Mouse (Mus musculus) cerebellum, postnatal 14 days (tissue): Measurements from ENCODE around the gene Edem2.
A peak's percentile ranks its signal among the peaks of the same experiment; 100 is the strongest.
"Not testable (repeated sequence)": the region's sequence is repeated elsewhere in the genome, so short reads cannot be mapped to it uniquely, and the experiment has no call there.

Experiments
- DNase-seq, 2 experiments: peaks; one replicate each; pipeline ENCODE4 v3.0.0; 2021; ENCODE audit warnings: mixed read lengths in 2 of 2

The Edem2 gene

DNA sequence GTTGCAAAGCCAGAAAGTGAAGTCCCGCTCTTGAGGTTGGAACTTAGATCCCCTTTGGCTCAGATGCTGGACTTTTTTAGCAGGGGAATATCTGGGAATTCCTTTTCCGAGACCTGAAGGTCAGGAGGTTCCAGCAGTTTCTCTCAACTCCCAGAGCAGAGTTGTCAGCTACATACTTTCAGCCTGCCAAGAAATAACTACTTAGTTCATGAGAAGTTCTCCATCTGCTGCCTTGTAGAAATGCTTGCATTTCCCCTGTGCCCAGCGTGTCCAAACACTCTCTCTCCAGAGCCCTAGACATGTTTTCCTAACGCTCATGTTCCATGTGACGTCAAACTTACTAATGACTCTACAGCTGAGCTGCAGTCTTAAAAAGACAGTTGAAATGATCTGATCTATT, 5.8 kb upstream of the Edem2 start:
- no peak for DNase-seq

- DNase-seq, result peak in 1 of 2 experiments; percentile 5
These were observed 533 bp downstream of the Edem2 start for GRCm38 (mm10) chr2:155728742-155729141.

GRCm38 (mm10) chr2:155727764-155728395, 1.4 kb downstream of the Edem2 start:
- no peak for DNase-seq

DNA sequence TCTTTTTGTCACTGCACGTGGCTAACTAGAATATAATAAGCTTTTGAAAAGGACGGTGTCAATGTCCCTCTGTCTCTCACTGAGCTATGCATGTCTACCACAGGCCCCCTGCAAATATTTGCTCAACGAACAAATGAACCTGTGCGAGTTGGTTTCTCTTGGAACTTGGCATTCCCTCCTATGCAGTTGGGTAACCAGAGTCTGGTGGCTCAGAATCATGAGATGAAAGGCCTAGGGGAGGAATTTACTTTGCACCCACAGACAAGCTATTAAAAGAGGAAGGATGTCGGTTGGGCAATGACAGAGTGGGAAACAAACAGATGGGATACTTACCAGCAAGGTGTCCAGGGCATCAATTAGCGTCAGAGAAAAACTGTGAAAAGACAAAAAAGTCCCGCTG, 3.0 kb downstream of the Edem2 start:
- DNase-seq, result no peak

GRCm38 (mm10) chr2:155724526-155724925, 4.7 kb downstream of the Edem2 start:
- no peak for DNase-seq

GRCm38 (mm10) chr2:155724036-155724435, 5.2 kb downstream of the Edem2 start:
- no peak for DNase-seq

GRCm38 (mm10) chr2:155720585-155720984, 8.7 kb downstream of the Edem2 start:
- no peak for DNase-seq

DNA sequence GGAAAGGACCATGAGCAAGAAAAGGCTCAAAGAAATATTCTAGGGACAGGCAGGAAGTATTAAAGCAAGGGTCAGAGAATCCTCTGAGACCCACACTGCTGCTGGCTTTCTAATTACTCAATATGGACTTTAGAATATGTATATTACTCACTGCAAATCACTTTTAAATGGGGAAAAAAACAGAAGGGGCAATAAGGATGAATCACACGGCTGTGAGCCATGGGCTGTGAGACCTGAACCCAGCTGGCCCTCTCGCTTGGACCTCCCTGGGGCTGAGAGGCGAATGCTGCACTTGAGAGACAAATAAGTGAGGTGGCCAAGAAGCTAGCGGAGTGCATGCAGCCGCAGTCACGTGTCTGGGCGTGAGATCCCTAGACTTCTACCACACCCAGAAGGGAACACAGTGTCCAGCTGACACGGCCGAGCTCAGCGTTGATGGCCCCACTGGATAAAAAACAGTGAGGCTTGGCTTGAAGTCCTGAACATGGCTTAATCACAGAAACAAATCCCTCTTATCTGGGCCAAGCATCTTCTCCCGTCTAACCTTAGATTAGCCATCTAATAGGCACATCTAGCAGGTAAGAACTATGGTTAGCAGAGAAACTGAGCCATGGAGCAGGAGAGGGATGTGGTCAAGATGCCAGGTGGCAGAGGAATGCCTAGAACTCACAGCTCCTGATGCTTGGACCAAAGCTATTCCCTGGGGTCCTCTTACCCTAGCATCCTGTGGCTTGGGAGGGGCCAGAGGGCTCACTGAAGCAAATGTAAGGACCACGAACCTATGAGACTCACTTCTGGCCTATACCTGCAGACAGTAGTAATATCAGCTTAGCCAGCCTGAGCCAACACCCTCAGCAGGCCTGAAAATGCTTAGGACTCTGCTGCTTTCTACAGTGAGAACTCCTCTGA, 11.9 kb downstream of the Edem2 start:
- no peak for DNase-seq

DNA sequence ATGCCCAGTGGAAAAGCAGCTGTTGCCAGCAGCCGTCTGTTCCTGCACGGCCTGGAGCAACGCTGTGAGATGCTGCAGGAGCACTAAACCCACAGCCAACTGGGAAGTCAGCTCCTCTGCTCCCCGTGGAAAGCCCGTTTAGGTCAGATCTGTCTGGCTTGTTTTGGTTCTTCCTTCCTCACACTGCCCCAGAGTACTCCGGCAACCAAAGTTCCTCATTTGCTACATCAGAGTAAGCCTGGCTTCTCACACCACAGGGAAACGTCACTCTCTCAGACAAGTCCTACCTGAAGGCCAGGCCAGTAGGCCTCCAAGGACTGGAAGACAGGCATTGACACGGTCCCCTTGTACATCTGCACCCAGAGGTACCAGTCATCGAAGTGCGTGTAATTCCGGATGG, 18.7 kb downstream of the Edem2 start:
- no peak for DNase-seq

GRCm38 (mm10) chr2:155707251-155707650, 22.0 kb downstream of the Edem2 start:
- peak in 1 of 2 experiments; percentile 32 for DNase-seq

- no peak for DNase-seq
These were observed 25.6 kb downstream of the Edem2 start for GRCm38 (mm10) chr2:155703630-155704029.

GRCm38 (mm10) chr2:155701399-155701919, 27.8 kb downstream of the Edem2 start:
- DNase-seq, result no peak

GRCm38 (mm10) chr2:155698443-155698842, 30.8 kb downstream of the Edem2 start:
- not testable (repeated sequence) for DNase-seq

GRCm38 (mm10) chr2:155696851-155697250, 32.4 kb downstream of the Edem2 start:
- DNase-seq, result no peak

DNA sequence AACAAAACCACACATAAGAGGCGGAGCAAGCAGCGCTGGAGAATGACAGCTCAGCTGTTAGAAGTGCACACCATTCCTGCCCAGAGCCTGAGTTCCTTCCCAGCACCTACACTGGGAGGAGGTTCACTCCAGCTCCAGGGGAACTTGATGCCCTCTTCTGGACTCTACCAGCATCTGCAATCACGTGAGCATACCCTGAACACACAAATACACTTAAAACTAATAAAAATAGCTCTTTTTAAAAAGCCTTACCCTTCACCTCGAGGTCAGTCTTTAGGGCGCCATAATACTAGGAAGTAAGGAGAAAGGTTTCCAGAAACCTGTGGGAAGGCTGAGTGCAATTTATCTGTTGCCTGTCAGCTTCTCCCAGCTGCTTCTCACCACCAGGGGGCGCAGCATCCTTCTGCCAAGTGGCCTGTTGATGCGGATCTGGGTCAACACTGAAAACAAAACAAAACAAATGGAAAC, 33.1 kb downstream of the Edem2 start:
- peak; percentile 96 to 99 for DNase-seq

GRCm38 (mm10) chr2:155695316-155695715, 34.0 kb downstream of the Edem2 start:
- DNase-seq, result no peak

DNA sequence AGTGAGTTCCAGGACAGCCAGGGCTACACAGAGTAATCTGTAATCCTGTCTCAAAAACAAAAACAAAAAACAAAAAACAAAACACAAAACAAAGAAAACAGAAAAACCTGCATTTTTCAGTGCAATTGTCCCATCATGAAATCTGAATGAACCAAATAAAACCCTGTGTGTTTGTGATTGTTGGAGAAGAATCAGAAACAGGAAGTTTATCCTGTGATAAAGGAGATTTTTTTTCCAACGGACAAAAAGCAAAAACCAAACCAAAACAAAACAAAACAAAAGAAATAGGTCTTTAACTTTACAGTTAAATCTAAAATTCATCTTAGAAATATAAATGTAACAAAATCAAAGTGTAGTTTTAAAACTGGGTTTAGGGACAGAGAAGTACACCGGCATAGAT, 34.7 kb downstream of the Edem2 start:
- DNase-seq, result no peak

- DNase-seq, result no peak
These were observed 36.1 kb downstream of the Edem2 start for GRCm38 (mm10) chr2:155693136-155693535.

DNA sequence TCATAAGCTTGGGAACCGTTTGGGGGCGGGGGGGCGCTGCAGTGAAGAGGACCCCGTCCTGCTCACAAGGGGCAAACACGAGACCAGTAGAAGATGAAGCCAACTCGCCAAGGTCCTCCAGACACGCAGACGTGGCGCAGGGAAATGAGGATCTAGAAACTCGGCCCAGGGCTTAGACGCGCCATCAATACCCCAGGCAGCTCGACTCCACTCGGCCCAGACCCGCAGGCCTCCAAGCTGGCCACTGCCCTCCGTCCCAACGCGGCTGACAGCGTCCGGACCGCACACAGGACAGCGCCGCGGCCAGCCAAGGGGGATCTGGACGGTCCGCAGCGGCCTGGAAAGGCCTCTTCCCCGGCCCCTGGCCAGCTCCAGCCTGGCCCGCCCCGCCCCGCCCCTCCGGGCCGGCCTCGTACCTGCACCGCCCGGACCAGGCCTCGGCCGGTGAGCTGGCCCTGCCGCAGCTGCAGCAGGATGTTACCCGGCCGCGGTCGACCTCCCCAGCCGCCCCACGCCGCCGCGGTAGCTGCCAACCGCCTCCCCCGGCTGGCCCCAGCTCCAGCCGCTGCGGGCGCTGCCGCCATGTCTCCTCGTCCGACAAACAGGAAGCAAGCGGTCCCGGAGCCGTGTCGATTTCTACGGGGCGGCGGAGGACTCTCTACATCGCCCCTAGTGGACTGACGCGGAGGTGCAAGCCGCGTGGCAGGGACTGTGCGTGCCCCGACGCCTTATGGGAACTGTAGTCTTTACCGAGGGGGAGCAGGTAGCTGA, 37.4 kb downstream of the Edem2 start, which contains the start of gene Trpc4ap:
Trpc4ap (minus strand) TSS at position 662 of the 771 bp plus-strand sequence.
- DNase-seq, result peak; percentile 99

DNA sequence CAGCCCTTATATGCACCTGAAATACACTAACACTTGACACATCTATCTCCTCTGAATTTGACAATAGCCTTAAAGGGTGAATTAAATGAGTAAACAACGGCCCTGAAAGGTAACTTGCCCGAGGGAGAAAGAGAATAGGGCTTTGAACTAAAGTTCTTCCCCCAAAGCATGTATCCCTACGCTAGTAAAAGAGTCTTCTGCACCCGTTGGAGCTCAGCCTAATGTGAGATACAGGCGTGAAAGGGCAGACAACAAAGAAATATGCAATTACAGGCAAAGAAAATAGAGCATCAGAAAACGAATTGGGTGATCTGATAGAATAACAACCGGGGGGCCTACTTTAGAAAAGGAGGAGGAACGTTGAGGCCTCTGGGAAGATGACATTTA, 37.9 kb downstream of the Edem2 start:
- DNase-seq, result no peak

- no peak for DNase-seq
These were observed 40.1 kb downstream of the Edem2 start for GRCm38 (mm10) chr2:155689211-155689610.

DNA sequence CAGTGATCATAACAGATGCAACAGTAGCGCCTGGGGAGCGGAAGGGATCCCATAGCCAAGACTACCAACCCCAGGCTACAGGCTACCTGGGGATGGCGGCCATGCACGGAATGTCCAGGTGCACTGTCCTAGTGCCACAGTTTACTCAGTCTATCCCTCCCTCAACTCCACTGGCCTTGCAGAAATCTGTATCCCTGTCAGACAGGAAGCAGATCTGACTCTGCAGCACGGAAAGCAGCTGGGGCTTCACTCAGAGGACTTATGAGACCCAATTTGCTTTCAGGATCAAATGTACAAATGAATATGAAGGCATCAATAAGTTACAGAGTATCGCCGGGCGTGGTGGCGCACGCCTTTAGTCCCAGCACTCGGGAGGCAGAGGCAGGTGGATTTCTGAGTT, 41.5 kb downstream of the Edem2 start:
- no peak for DNase-seq

GRCm38 (mm10) chr2:155686572-155686971, 42.7 kb downstream of the Edem2 start:
- DNase-seq, result no peak
